Mouse (Mus musculus): ENCODE results near the gene Ift57.
A peak's percentile ranks its signal among the peaks of the same experiment; 100 is the strongest.

DNA sequence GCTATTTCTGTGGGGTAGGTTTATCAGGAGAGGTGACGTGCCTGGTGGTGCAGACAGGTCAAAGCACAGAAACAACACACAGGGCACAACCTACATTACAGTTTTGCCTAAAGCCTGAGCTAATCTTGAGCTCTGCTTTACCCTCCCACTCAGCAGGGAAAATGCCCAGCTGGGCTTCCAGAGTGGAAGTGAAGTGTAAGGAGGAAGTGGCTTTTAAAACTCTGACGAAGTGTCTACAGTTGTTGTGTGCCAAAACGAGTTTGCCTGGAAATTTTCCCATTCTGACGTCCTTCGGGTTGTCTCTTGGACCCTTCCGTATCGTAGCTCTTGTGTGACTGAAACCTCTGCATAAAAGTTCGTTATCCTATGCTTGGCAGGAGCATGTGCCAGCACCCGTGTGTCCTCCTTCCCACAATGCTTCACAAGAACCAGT is 93.4 kb downstream of the Ift57 start:
- no peak for TF ChIP-seq CTCF (IDR thresholded peaks at IDR 0.05)
- peak; percentile 20; the same call in 1 of the 2 replicates for TF ChIP-seq EP300 (IDR thresholded peaks at IDR 0.05)

All from lung, postnatal 0 days (tissue).